Mouse (Mus musculus) hindbrain, embryonic 16.5 days (tissue): ENCODE data around the gene Gm45234. TPM values are rescaled to one million over a fixed set of nuclear protein-coding genes. Genes with fewer than 3 reads are reported as not detected.

Source experiments
- ATAC-seq: fragments of 200-750 bp; cut with Nextera tagmentation; 2 replicates; pipeline ENCODE4 v1.8.0; 2017; ENCODE audit warnings: moderate TSS enrichment, moderate library complexity
- H3K27ac ChIP-seq: fragments of 300-500 bp; sonication (generic); 2 replicates; pipeline ENCODE4 v1.5.1; 2014; ENCODE audit warnings: low read depth, mild to moderate bottlenecking, control low read depth, low read length, moderate library complexity
- H3K27me3 ChIP-seq: fragments of 300-500 bp; sonication (generic); replicated peaks from 2 replicates; pipeline ENCODE4 v1.6.1; 2014; ENCODE audit warnings: low read length; ENCODE audit not compliant: control insufficient read depth, insufficient read depth
- H3K36me3 ChIP-seq: fragments of 300-500 bp; sonication (generic); 2 replicates; pipeline ENCODE4 v1.6.1; 2014; ENCODE audit warnings: mild to moderate bottlenecking, low read length, moderate library complexity, mixed read lengths; ENCODE audit not compliant: control insufficient read depth, insufficient read depth
- H3K4me1 ChIP-seq: fragments of 300-500 bp; sonication (generic); 2 replicates; pipeline ENCODE4 v1.6.1; 2014; ENCODE audit warnings: low read depth, low read length; ENCODE audit not compliant: control insufficient read depth, insufficient read depth
- H3K4me2 ChIP-seq: fragments of 300-500 bp; sonication (generic); 2 replicates; pipeline ENCODE4 v1.6.1; 2014; ENCODE audit warnings: mild to moderate bottlenecking, low read length, control low read depth, moderate library complexity
- H3K4me3 ChIP-seq: fragments of 300-500 bp; sonication (generic); 2 replicates; pipeline ENCODE4 v1.5.1; 2014; ENCODE audit warnings: mild to moderate bottlenecking, low read length, control low read depth, moderate library complexity
- H3K9ac ChIP-seq: fragments of 300-500 bp; sonication (generic); 2 replicates; pipeline ENCODE4 v1.6.1; 2014; ENCODE audit warnings: low read depth, mild to moderate bottlenecking, control low read depth, low read length, moderate library complexity
- H3K9me3 ChIP-seq: fragments of 300-500 bp; sonication (generic); 2 replicates; pipeline ENCODE4 v1.6.1; 2014; ENCODE audit warnings: mild to moderate bottlenecking, low read length, moderate library complexity; ENCODE audit not compliant: control insufficient read depth
- WGBS: fragments of 180-500 bp; shearing (Covaris S2); extraction: QIAGEN DNeasy Blood & Tissue Kit; methylation state at CpG from one replicate; pipeline ENCODE4 v1.1.7; 2014; 5-methylcytosine and 5-hydroxymethylcytosine counted together
- polyA plus RNA-seq: library from polyadenylated mRNA; unstranded; fragments of >200 nt; fragmentation: Nextera tagmentation; extraction: Ambion mirVana; gene quantifications from 2 replicates; pipeline ENCODE4 v1.2.1, GENCODE M21; 2015

Gm45234 gene
- polyA plus RNA-seq, 1 experiment from 2014 or later = not detected

DNA sequence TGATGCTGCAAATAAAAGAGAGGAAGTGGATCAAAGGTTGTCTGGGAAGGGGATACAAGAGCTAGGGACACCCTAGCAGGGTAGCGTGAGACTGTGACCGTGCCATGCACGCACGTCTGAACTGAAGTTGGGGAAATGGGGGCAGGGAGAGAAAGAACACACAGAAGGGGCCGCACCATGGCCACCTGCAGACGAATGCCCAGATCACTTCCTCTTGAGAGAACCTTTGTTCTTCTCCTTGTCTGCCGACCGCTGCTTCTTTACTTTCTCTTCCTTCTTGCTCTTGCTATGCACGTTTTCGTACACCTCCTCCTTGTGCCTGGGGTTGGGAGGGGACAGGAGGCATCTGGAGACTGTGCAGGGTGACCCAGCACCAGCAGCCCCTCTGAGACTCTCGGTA, 34.9 kb downstream of the Gm45234 start:
- Histone ChIP-seq H3K9me3 (no peaks in the 10 kb centered on the region), H3K27ac (no peak overlapping the region), H3K4me3 (no peak overlapping the region), H3K27me3 (no peaks in the 10 kb centered on the region), H3K4me1 (no peaks in the 10 kb centered on the region), H3K9ac (no peak overlapping the region), H3K36me3 (peaks cover 17% of the 10 kb centered on the region), H3K4me2 (no peak overlapping the region)
- ATAC-seq = no peak
- 65% methylated on average over 11 of the region's 11 CpGs for WGBS

DNA sequence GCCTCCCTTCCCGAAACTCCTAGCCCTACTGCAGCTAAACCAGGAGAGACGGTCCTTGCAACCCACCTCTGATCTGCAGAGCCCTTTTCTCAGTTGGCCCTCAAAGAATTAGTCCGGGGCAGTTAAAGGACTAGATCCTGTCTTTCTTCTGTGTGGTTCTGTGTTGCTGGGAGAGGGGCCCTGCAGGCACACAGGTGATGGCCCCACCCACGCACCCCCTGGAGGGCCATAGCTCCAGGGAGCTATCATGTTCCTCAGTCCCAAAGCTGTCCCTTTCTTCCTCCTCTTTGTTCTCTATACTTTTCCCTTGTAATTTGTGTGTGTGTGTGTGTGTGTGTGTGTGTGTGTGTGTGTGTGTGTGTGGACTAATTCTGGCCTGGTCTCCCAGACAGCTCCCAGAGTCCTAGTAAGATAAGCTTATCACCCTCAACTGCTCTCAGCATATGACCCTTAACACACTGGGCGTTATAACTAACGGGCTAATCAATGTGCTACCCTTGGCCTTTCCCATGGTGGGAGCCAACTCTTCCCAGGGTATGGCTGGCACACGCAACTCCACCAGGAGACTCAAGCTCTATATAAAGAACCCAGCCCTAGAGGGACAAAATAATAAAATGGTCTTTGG, 36.4 kb downstream of the Gm45234 start:
- H3K4me3 ChIP-seq = no peak overlapping the region
- peaks cover 26% of the 10 kb centered on the region for H3K36me3 ChIP-seq
- no peaks in the 10 kb centered on the region for H3K4me1 ChIP-seq
- no peak overlapping the region for H3K27ac ChIP-seq
- ATAC-seq = no peak
- H3K4me2 ChIP-seq = no peak overlapping the region
- H3K9ac ChIP-seq = no peak overlapping the region
- H3K9me3 ChIP-seq = no peaks in the 10 kb centered on the region
- H3K27me3 ChIP-seq = no peaks in the 10 kb centered on the region
- WGBS = 81% methylated on average over 7 of the region's 7 CpGs

GRCm38 (mm10) chr6:124718703-124719102, 37.1 kb downstream of the Gm45234 start:
- Histone ChIP-seq H3K27ac (no peak overlapping the region), H3K9me3 (no peaks in the 10 kb centered on the region), H3K9ac (no peak overlapping the region), H3K4me3 (no peak overlapping the region), H3K27me3 (no peaks in the 10 kb centered on the region), H3K4me1 (peaks cover 4% of the 10 kb centered on the region), H3K36me3 (peaks cover 26% of the 10 kb centered on the region), H3K4me2 (no peak overlapping the region)
- WGBS = 64% methylated on average over 16 of the region's 16 CpGs
- ATAC-seq = no peak

DNA sequence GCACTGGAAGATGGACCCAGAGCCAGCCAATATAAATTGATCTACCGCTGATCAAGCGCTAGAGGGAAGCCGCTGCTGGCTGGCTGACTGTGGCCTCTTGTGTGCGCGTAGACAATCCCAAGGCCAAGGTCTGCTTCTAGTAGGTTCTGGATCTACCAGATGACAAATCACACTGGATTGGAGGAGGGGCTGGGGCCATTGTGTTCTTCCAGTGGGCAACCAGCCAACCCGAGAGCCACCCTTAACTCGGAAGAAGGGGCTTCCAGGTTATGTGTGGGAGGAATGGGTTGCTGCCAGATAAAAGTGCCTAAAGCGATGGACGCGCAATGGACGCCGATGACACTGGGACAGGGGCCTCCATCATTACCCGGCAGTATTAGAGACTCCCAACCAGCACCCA, 37.9 kb downstream of the Gm45234 start:
- H3K4me2 ChIP-seq = no peak overlapping the region
- H3K4me3 ChIP-seq = no peak overlapping the region
- ATAC-seq = no peak
- H3K27me3 ChIP-seq = no peaks in the 10 kb centered on the region
- H3K36me3 ChIP-seq = peaks cover 26% of the 10 kb centered on the region
- WGBS = 84% methylated on average over 13 of the region's 13 CpGs
- no peak overlapping the region for H3K9ac ChIP-seq
- H3K9me3 ChIP-seq = no peaks in the 10 kb centered on the region
- peaks cover 12% of the 10 kb centered on the region for H3K4me1 ChIP-seq
- no peak overlapping the region for H3K27ac ChIP-seq

DNA sequence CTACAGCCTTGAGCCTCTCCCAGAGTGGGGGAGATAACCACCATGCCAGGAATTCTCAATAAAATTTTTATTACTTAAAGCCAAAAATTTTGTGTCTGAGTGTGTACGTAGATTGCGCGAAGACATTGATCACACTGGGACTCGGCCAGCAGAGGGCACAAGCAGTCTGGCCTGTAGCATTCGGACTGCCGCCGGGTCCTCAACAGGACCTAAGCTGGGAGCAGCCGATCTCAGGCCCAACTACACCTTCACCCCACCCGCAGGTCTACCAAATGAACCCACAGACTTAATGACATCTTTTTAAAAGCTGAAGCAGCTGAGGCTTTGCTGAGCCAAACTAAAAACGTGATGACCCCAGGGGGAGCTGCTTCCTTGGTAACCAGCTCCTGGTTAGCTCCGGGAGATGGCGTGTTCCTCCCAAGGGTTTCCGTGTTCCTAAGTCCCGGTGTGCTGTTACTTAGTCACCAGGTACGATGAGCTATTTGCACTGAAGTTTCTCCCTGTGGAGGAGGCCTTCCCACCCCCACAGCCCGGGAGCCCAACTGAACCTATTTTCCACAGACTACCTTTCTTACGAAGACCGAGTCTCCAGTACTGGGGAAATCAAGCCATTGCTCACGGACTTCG, 38.8 kb downstream of the Gm45234 start:
- peaks cover 15% of the 10 kb centered on the region for H3K4me1 ChIP-seq
- H3K9me3 ChIP-seq = no peaks in the 10 kb centered on the region
- no peak overlapping the region for H3K9ac ChIP-seq
- no peak overlapping the region for H3K4me2 ChIP-seq
- H3K27ac ChIP-seq = 0 out of 2 replicates have a peak overlapping the region, but pooled peaks have one; percentile 3
- H3K27me3 ChIP-seq = no peaks in the 10 kb centered on the region
- ATAC-seq = no peak
- 61% methylated on average over 20 of the region's 20 CpGs for WGBS
- no peak overlapping the region for H3K4me3 ChIP-seq
- H3K36me3 ChIP-seq = peaks cover 26% of the 10 kb centered on the region

GRCm38 (mm10) chr6:124712918-124713317, 42.9 kb downstream of the Gm45234 start:
- H3K36me3 ChIP-seq = peaks cover 26% of the 10 kb centered on the region
- H3K4me3 ChIP-seq = peak overlapping the region; percentile 92
- peak overlapping the region; percentile 95 for H3K4me2 ChIP-seq
- peak overlapping the region; percentile 93 for H3K9ac ChIP-seq
- 13% methylated on average over 11 of the region's 11 CpGs for WGBS
- no peaks in the 10 kb centered on the region for H3K27me3 ChIP-seq
- peak overlapping the region; percentile 87; the same call in 1 of the 2 replicates for H3K27ac ChIP-seq
- no peaks in the 10 kb centered on the region for H3K9me3 ChIP-seq
- H3K4me1 ChIP-seq = peaks cover 30% of the 10 kb centered on the region
- no peak for ATAC-seq

DNA sequence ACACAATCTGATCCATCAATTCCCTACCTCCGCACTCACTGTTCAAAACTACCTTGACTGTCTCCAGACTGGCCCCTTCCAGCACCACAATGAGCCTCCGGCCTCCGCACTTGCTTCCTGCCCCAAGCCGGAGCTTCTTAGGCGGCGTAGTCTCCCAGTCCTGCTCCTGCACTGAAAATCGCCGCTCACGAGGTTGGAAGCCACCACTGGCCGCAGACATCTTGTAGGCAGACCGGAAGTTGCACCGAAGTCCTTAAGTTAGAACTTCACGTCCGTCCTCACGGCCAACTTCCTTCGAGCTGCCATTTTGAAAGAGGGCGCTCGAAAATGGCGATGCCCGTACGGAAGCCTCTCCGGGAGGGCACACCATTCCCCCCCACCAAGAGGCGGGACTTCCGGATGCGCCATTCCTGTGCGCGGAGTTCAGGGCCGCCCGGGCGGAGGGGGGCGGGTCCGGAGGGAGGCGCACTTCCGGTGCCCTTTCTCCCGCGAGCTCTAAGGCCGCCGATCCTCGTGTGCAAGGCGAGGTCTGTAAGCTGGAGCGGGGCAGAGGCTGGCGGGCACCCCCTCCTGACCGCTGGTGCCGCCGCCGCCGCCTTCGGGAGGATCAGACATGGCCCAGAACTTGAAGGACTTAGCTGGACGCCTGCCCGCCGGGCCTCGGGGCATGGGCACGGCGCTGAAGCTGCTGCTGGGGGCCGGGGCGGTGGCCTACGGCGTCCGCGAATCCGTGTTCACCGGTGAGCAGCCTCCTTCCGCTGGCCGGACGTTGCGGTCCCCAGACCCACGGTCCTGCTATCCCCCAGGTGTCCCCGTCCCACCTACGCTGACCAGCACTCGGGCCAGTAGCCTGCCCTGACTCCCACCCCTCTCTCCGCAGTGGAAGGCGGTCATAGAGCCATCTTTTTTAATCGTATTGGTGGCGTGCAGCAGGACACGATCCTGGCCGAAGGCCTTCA, 43.7 kb downstream of the Gm45234 start, which contains the start of the genes Emg1 and Phb2:
Emg1 (minus strand) TSS at position 355 of the 959 bp plus-strand sequence.
Phb2 (plus strand) TSS at position 513 of the 959 bp plus-strand sequence.
- Histone ChIP-seq H3K36me3 (peaks cover 19% of the 10 kb centered on the region), H3K9me3 (no peaks in the 10 kb centered on the region), H3K4me3 (peak within 1 kb of the TSS; percentile 92), H3K9ac (peak within 1 kb of the TSS; percentile 93), H3K27me3 (no peaks in the 10 kb centered on the region), H3K27ac (peak within 1 kb of the TSS; percentile 87), H3K4me2 (peak within 1 kb of the TSS; percentile 95), H3K4me1 (peaks cover 30% of the 10 kb centered on the region)
- under 1% methylated on average over 53 of the region's 76 CpGs for WGBS
- peak; percentile 97 for ATAC-seq

GRCm38 (mm10) chr6:124708289-124708889, 47.4 kb downstream of the Gm45234 start:
- Histone ChIP-seq H3K4me3 (no peak overlapping the region), H3K9ac (no peak overlapping the region), H3K27me3 (no peaks in the 10 kb centered on the region), H3K27ac (no peak overlapping the region), H3K9me3 (no peaks in the 10 kb centered on the region), H3K4me2 (no peak overlapping the region), H3K36me3 (peaks cover 15% of the 10 kb centered on the region), H3K4me1 (peaks cover 22% of the 10 kb centered on the region)
- ATAC-seq = no peak
- WGBS = 96% methylated on average over 10 of the region's 10 CpGs
